Mouse (Mus musculus) forebrain, postnatal 0 days (tissue): ENCODE data around the gene Myo16. TPM values are rescaled to one million over a fixed set of nuclear protein-coding genes. Genes with fewer than 3 reads are reported as not detected.

Experiments
- ATAC-seq: fragments of 200-750 bp; cut with Nextera tagmentation; 2 replicates; pipeline ENCODE4 v1.8.0; 2017; ENCODE audit warnings: mild to moderate bottlenecking, moderate library complexity
- DNase-seq: peaks from one replicate; pipeline ENCODE4 v3.0.0-alpha.2; 2015
- H3K27ac ChIP-seq: fragments of 300-500 bp; sonication (generic); 2 replicates; pipeline ENCODE4 v1.5.1; 2014; ENCODE audit warnings: low read depth, mild to moderate bottlenecking, antibody characterized with exemption, low read length, moderate library complexity, mixed read lengths
- H3K27me3 ChIP-seq: fragments of 300-500 bp; sonication (generic); 2 replicates; pipeline ENCODE4 v1.6.1; 2014; ENCODE audit warnings: mild to moderate bottlenecking, low read length, mixed read lengths; ENCODE audit not compliant: insufficient read depth
- H3K36me3 ChIP-seq: fragments of 300-500 bp; sonication (generic); 2 replicates; pipeline ENCODE4 v1.6.1; 2014; ENCODE audit warnings: mild to moderate bottlenecking, moderate library complexity; ENCODE audit not compliant: insufficient read depth
- H3K4me1 ChIP-seq: fragments of 300-500 bp; sonication (generic); 2 replicates; pipeline ENCODE4 v1.6.1; 2014; ENCODE audit warnings: antibody characterized with exemption; ENCODE audit not compliant: insufficient read depth
- H3K4me2 ChIP-seq: fragments of 300-500 bp; sonication (generic); 2 replicates; pipeline ENCODE4 v1.6.1; 2014; ENCODE audit warnings: low read depth, mild to moderate bottlenecking, moderate library complexity
- H3K4me3 ChIP-seq: fragments of 300-500 bp; sonication (generic); 2 replicates; pipeline ENCODE4 v1.5.1; 2014; ENCODE audit warnings: low read depth, low read length, mixed read lengths
- H3K9ac ChIP-seq: fragments of 300-500 bp; sonication (generic); 2 replicates; pipeline ENCODE4 v1.6.1; 2014; ENCODE audit warnings: mild to moderate bottlenecking
- H3K9me3 ChIP-seq: fragments of 300-500 bp; sonication (generic); 2 replicates; pipeline ENCODE4 v1.6.1; 2016; ENCODE audit warnings: low read length
- CTCF ChIP-seq: sonication (generic); IDR thresholded peaks from 2 replicates; pipeline ENCODE4 v1.5.1; 2016; ENCODE audit warnings: antibody characterized with exemption, control low read depth, low read depth
- WGBS: fragments of 180-500 bp; shearing (Covaris S2); extraction: QIAGEN DNeasy Blood & Tissue Kit; methylation state at CpG from one replicate; pipeline ENCODE4 v1.1.7; 2014; 5-methylcytosine and 5-hydroxymethylcytosine counted together
- polyA plus RNA-seq: library from polyadenylated mRNA; unstranded; fragments of >200 nt; fragmentation: Nextera tagmentation; extraction: Ambion mirVana; gene quantifications from 2 replicates; pipeline ENCODE4 v1.2.1, GENCODE M21; 2015
- total RNA-seq: library from RNA; depleted of rRNA; stranded (reverse); fragments of >200 nt; gene quantifications from 2 replicates; pipeline ENCODE4 v1.2.3, GENCODE M21; 2014

Myo16 gene
- total and polyA plus RNA-seq, 2 experiments from 2014 or later, result 5.5 to 58.6 TPM

- DNase-seq (no peak), ATAC-seq (no peak)
- TF ChIP-seq CTCF, result no peak
- H3K36me3 ChIP-seq, result no peaks in the 10 kb centered on the region
- H3K4me3 ChIP-seq, result no peak overlapping the region
- no peak overlapping the region for H3K9ac ChIP-seq
- WGBS, result 76% methylated on average over 8 of the region's 8 CpGs
- H3K4me1 ChIP-seq, result peaks cover 17% of the 10 kb centered on the region
- H3K27ac ChIP-seq, result no peak overlapping the region
- no peaks in the 10 kb centered on the region for H3K27me3 ChIP-seq
- H3K9me3 ChIP-seq, result no peaks in the 10 kb centered on the region
- H3K4me2 ChIP-seq, result no peak overlapping the region
Observed at GRCm38 (mm10) chr8:10200042-10200441, 46.3 kb downstream of the Myo16 start.

GRCm38 (mm10) chr8:10215023-10215422 lies 61.3 kb downstream of the Myo16 start:
- no peak overlapping the region for H3K4me2 ChIP-seq
- ATAC-seq (no peak), DNase-seq (no peak)
- H3K27ac ChIP-seq, result no peak overlapping the region
- no peak overlapping the region for H3K9ac ChIP-seq
- no peaks in the 10 kb centered on the region for H3K4me1 ChIP-seq
- no peak for TF ChIP-seq CTCF
- 53% methylated on average over 3 of the region's 3 CpGs for WGBS
- H3K4me3 ChIP-seq, result no peak overlapping the region
- no peaks in the 10 kb centered on the region for H3K27me3 ChIP-seq
- no peaks in the 10 kb centered on the region for H3K36me3 ChIP-seq
- H3K9me3 ChIP-seq, result no peaks in the 10 kb centered on the region

GRCm38 (mm10) chr8:10219761-10220276 lies 66.1 kb downstream of the Myo16 start:
- no peak overlapping the region for H3K4me2 ChIP-seq
- no peak overlapping the region for H3K4me3 ChIP-seq
- ATAC-seq, result no peak
- no peak overlapping the region for H3K9ac ChIP-seq
- 63% methylated on average over 5 of the region's 5 CpGs for WGBS
- no peak overlapping the region for H3K27ac ChIP-seq
- no peak for DNase-seq
- peaks cover 13% of the 10 kb centered on the region; the same call in 1 of the 2 replicates for H3K4me1 ChIP-seq
- H3K9me3 ChIP-seq, result no peaks in the 10 kb centered on the region
- no peak for TF ChIP-seq CTCF
- no peaks in the 10 kb centered on the region for H3K27me3 ChIP-seq
- no peaks in the 10 kb centered on the region for H3K36me3 ChIP-seq

GRCm38 (mm10) chr8:10222770-10223169 lies 69.1 kb downstream of the Myo16 start:
- Histone ChIP-seq H3K27ac (no peak overlapping the region), H3K4me1 (peaks cover 13% of the 10 kb centered on the region; the same call in 1 of the 2 replicates), H3K36me3 (no peaks in the 10 kb centered on the region), H3K4me2 (no peak overlapping the region), H3K9ac (no peak overlapping the region), H3K4me3 (no peak overlapping the region), H3K27me3 (no peaks in the 10 kb centered on the region), H3K9me3 (no peaks in the 10 kb centered on the region)
- DNase-seq (no peak), ATAC-seq (no peak)
- WGBS, result 48% methylated on average over 2 of the region's 2 CpGs
- TF ChIP-seq CTCF, result no peak

- WGBS, result 8% methylated on average over 6 of the region's 6 CpGs
- DNase-seq (peak; percentile 43), ATAC-seq (peak; percentile 32; the same call in 1 of the 2 replicates)
- H3K27me3 ChIP-seq, result no peaks in the 10 kb centered on the region
- no peak for TF ChIP-seq CTCF
- H3K4me3 ChIP-seq, result no peak overlapping the region
- peak overlapping the region; percentile 66 for H3K27ac ChIP-seq
- H3K4me2 ChIP-seq, result 0 out of 2 replicates have a peak overlapping the region, but pooled peaks have one; percentile 9
- H3K4me1 ChIP-seq, result peaks cover 13% of the 10 kb centered on the region; the same call in 1 of the 2 replicates
- H3K36me3 ChIP-seq, result no peaks in the 10 kb centered on the region
- no peak overlapping the region for H3K9ac ChIP-seq
- no peaks in the 10 kb centered on the region for H3K9me3 ChIP-seq
Observed at GRCm38 (mm10) chr8:10223528-10224194, 70.0 kb downstream of the Myo16 start.

GRCm38 (mm10) chr8:10224305-10224971 lies 70.7 kb downstream of the Myo16 start:
- ATAC-seq (peak; percentile 81), DNase-seq (peak; percentile 79)
- Histone ChIP-seq H3K4me3 (no peak overlapping the region), H3K4me1 (peaks cover 13% of the 10 kb centered on the region; the same call in 1 of the 2 replicates), H3K9me3 (no peaks in the 10 kb centered on the region), H3K27me3 (no peaks in the 10 kb centered on the region), H3K9ac (no peak overlapping the region), H3K27ac (peak overlapping the region; percentile 57; the same call in 1 of the 2 replicates), H3K36me3 (no peaks in the 10 kb centered on the region), H3K4me2 (0 out of 2 replicates have a peak overlapping the region, but pooled peaks have one; percentile 9)
- no peak for TF ChIP-seq CTCF
- 25% methylated on average over 10 of the region's 10 CpGs for WGBS

GRCm38 (mm10) chr8:10225018-10225417 lies 71.3 kb downstream of the Myo16 start:
- Histone ChIP-seq H3K27me3 (no peaks in the 10 kb centered on the region), H3K4me2 (no peak overlapping the region), H3K4me3 (no peak overlapping the region), H3K9me3 (no peaks in the 10 kb centered on the region), H3K9ac (no peak overlapping the region), H3K36me3 (no peaks in the 10 kb centered on the region), H3K27ac (no peak overlapping the region), H3K4me1 (peaks cover 13% of the 10 kb centered on the region; the same call in 1 of the 2 replicates)
- ATAC-seq, result no peak
- WGBS, result 75% methylated on average over 2 of the region's 2 CpGs
- no peak for TF ChIP-seq CTCF
- DNase-seq, result no peak
